Mouse (Mus musculus) telencephalon, adult 2 months (tissue): Measurements from ENCODE around the gene Tal1.

Experiments
- DNase-seq: peaks from one replicate; pipeline ENCODE4 v3.0.0-alpha.2; 2011; ENCODE audit warnings: low read depth, low spot score

Gene Tal1

DNA sequence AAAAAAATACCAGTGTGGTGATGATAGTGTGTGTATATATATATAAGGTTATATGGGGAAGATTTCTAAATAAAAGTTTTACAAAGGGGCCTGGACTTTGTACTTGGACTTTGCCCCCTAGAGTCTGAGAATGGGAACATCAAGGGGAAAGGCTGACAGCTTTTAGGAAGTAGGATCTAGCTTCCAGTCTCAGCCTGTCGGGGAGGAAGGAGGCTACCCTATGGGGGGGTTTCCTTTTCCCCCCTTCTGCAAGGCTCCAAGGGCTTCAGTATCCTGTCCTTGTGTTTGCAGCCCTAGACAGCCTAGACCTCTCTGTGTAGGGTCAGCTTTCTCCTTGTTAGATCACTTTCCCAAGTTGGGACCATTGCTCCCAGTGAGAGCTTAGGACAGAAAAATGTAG lies 15.4 kb downstream of the Tal1 start:
- no peak for DNase-seq

- DNase-seq: no peak
These were observed 18.6 kb downstream of the Tal1 start for GRCm38 (mm10) chr4:115074789-115075188.

- no peak for DNase-seq
These were observed 19.1 kb downstream of the Tal1 start for GRCm38 (mm10) chr4:115075204-115075915.

DNA sequence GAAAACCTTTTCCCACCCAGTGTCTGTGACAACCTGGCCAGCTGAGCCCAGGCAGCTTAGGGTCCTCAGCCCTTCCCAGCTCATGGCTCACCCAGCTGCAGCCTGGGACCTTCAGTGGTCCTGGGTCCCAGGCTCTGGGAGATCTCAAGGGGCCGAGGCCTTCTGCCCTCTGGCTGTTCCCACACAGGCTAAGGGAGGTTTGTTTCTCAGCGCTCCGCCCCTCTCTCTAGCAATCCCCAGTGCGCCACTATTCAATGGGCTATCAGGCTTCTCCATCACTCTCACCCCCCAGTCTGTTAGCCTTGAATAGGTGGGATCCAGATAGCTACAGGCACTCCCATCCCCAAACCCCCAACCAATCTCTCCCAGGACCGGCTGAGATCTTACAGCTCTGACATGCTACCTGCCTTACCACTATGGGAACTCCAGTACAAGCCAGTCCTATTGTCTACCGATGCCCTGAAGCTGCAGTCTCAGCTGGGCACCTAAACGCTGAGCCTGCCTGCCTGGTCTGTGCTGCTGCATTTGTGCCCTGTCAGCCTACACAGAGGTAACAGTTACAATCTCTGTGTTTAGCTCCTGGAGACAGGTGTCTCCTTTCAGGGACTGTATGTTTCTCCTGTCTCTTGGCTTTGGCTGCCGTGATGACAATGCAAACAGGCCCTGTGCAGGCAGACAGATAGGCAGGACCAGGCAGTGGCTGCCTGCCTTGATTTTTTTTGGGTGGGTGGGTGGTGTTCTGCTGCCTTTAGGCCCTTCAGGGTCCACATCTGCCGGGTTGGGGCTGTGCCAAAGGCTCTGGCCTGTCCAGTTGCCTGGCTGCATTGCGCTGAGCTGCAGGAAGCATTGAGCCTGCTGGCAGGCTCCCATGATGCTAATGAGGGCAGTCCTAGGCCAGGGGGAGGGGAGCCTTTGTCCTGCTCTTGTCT lies 22.9 kb downstream of the Tal1 start:
- no peak for DNase-seq

DNA sequence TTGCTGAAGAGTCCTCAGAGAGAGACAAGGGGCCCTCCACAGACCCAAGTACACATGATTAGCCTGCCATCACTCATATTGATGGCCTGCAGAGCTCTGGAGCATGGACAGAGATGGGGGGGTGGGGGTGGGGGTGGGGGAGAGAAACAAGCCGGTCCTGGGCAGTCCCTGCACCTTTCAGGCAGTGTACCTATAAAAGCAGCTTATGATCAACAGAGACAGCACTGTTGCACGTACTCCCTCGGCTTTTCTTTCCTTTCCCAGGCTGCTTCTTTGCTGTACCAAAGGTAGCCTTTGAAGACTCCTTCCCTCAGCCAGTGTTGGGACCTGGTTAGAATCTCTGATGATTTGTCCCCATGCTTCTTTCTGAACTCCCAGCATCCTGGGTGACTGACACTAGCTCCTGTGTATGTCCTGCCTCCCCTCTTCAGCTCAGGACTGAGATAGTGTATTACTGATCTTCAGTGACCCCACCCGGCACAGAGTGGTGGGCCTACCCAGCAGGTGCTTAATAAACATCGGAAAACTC lies 23.7 kb downstream of the Tal1 start:
- DNase-seq: no peak

- DNase-seq: no peak
These were observed 26.8 kb downstream of the Tal1 start for GRCm38 (mm10) chr4:115083031-115083430.

- no peak for DNase-seq
These were observed 29.4 kb downstream of the Tal1 start for GRCm38 (mm10) chr4:115085522-115086095.

- DNase-seq: no peak
These were observed 30.0 kb downstream of the Tal1 start for GRCm38 (mm10) chr4:115086257-115086656.

GRCm38 (mm10) chr4:115086763-115087415 lies 30.7 kb downstream of the Tal1 start:
- DNase-seq: no peak

DNA sequence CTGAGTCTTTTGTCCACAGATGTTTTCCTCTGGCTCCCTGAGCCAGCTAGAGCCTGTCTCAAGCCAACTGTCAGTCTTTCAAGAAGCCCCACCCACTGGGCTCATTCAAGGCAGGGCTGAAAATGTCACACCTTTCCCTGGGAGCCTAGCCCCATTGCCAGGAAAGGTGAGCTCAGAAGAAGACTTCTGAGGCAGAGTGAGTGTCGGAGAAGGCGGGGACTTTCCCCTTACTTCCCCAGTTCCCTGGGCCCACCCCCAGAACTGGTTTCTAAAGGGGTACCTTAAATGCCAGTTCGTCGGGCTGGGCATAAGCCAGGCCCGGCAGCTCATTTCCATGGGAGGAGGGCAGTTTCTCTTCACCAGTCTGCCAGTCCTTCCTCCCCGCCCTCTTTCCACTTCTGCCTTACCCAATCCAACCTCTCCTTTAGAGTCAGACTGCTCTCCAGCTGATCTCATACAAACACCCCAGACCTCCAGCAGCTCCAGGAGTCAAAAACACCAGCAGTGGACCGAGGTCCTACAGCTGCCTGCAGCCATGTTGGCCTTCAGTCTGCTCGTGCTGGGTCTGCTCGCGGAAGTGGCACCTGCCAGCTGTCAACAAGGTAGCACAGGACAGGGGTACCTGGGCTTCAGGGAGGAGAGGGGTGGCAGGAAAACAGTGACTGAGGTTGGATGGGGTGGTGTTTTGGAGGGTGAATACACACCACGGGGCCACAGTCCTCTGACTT lies 32.5 kb downstream of the Tal1 start, which contains the start of gene Pdzk1ip1:
TSS of gene Pdzk1ip1 (plus strand) at position 98 of the 728 bp plus-strand sequence.
- no peak for DNase-seq

GRCm38 (mm10) chr4:115090592-115090991 lies 34.4 kb downstream of the Tal1 start:
- DNase-seq: no peak

DNA sequence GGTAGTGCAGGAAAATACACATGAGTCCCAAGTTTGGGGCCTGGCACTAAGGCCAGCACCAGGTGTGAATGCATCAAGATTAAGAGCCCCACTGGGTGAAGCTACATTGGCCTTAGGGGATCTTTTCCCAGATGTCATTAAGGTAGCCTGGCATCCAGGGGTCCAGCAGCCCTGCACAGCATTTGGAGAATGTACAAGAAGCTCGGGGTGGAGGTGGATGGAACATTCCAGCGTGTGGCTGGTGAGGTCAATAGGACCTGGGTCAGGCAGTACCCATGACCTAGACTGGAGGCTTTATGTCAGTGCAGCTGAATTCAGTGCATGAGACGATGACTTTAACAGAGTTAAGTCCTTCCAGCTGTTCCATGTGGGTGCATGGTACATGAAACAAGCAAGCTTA lies 35.6 kb downstream of the Tal1 start:
- no peak for DNase-seq

DNA sequence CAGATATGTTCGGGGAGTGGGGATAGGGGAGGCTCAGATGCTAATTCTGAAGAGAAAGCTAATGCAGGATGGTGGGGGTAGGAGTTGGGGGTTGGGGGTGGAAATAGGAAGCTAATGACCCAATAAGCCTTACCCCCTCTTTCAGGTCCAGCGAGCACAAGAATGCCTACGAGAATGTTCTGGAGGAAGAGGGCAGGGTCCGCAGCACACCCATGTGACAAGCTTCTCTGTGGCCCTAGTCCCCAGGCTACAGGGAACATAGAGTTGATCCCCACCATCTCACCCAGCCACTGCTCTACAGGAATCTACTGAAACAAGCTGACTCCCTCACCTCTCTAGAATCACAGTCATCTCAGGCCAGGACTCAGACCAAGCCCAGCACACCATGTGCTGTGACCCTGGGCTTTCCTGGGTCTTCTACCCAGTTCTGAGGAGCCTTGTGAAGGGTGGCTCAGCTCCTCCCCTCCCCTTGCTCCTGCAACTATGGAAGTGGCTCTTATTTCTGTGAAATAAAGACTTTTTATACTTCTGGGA lies 37.2 kb downstream of the Tal1 start:
- DNase-seq: no peak

GRCm38 (mm10) chr4:115094056-115094455 lies 37.8 kb downstream of the Tal1 start:
- DNase-seq: no peak

- no peak for DNase-seq
These were observed 39.6 kb downstream of the Tal1 start for GRCm38 (mm10) chr4:115095671-115096434.

- DNase-seq: no peak
These were observed 40.4 kb downstream of the Tal1 start for GRCm38 (mm10) chr4:115096435-115097145.

GRCm38 (mm10) chr4:115097146-115097496 lies 40.9 kb downstream of the Tal1 start:
- no peak for DNase-seq

DNA sequence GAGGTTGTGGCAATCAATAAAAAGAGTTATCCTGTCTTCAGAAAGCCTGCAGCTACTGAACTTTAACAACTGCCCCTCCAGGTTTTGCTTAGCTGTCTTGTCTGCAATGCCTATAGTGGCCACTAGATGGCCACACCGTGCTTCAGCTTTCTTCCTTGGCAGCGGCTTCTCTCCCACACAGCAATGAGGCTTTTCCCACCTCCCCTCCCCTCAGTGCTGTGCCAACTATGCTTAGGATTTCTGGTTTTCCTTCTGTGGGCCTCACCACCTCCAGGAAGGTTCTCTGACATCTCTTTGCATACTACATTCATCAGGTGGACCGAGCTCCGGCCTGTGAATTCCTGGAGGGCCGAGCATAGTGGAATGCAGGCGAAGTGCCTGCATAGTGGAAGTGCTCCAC lies 45.5 kb downstream of the Tal1 start:
- DNase-seq: peak; percentile 56

DNA sequence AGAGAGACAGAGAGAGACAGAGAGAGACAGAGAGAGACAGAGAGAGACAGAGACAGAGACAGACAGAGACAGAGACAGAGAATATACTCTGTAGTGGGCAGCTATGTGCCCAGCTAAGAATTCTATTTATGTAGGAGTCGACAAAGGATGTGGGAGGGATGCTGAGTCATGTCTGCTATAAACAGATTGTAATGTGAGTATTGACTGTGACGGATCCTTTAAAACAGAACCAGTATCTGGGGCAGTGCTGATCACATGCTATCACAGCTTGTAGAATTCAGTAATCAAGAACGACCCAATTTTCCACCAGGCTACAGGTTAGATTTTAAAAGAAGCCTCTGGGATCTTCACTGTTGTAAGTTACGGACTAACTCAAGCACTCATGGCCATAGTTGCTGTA lies 47.3 kb downstream of the Tal1 start:
- peak; percentile 83 for DNase-seq
